Mouse (Mus musculus) MEL (cell line): ENCODE measurements around the gene Epb41l1. TPM values are rescaled to one million over a fixed set of nuclear protein-coding genes. Genes with fewer than 3 reads are reported as not detected.

Experiments
- DNase-seq: peaks from one replicate; pipeline ENCODE4 v3.0.0; 2011; ENCODE audit warnings: low read depth, low spot score
- H3K27ac ChIP-seq: 2 replicates; pipeline ENCODE4 v1.5.1; 2012; ENCODE audit warnings: low read depth, mild to moderate bottlenecking, control low read depth, low read length, moderate library complexity; ENCODE audit not compliant: control insufficient read depth
- H3K27me3 ChIP-seq, 2 experiments: fragments of 150-350 bp in 1 of 2; sonication (generic) in 1 of 2; 2 replicates each; pipeline ENCODE4 v1.6.1; 2012; ENCODE audit warnings: low read length in 2 of 2, mild to moderate bottlenecking in 2 of 2, improper control_type of control experiment in 1 of 2, moderate library complexity in 1 of 2; ENCODE audit not compliant: insufficient read depth in 2 of 2, control insufficient read depth in 1 of 2
- H3K36me3 ChIP-seq, 2 experiments: 2 replicates each; pipeline ENCODE4 v1.6.1; 2012 to 2014; ENCODE audit warnings: low read length in 2 of 2, improper control_type of control experiment in 1 of 2, inconsistent platforms in 1 of 2, mild to moderate bottlenecking in 1 of 2; ENCODE audit not compliant: insufficient read depth in 2 of 2, control insufficient read depth in 1 of 2
- H3K4me1 ChIP-seq, 2 experiments: fragments of 150-350 bp in 1 of 2; sonication (generic) in 1 of 2; 2 replicates each; pipeline ENCODE4 v1.6.1; 2012; ENCODE audit warnings: low read length in 2 of 2, improper control_type of control experiment in 1 of 2, mild to moderate bottlenecking in 1 of 2; ENCODE audit not compliant: insufficient read depth in 2 of 2, control insufficient read depth in 1 of 2
- H3K4me3 ChIP-seq, 2 experiments: fragments of 150-350 bp in 1 of 2; sonication (generic) in 1 of 2; 2 replicates each; pipeline ENCODE4 v1.5.1; 2012; ENCODE audit warnings: low read depth in 2 of 2, low read length in 2 of 2, mild to moderate bottlenecking in 2 of 2, moderate library complexity in 2 of 2, control low read depth in 1 of 2, improper control_type of control experiment in 1 of 2; ENCODE audit not compliant: control insufficient read depth in 1 of 2, insufficient read depth in 1 of 2
- H3K79me2 ChIP-seq: 2 replicates; pipeline ENCODE4 v1.6.1; 2012; ENCODE audit warnings: mild to moderate bottlenecking, low read length, moderate library complexity; ENCODE audit not compliant: control insufficient read depth, poor library complexity, insufficient read depth
- H3K9ac ChIP-seq: 2 replicates; pipeline ENCODE4 v1.6.1; 2012; ENCODE audit warnings: low read depth, mild to moderate bottlenecking, control low read depth, low read length, moderate library complexity; ENCODE audit not compliant: control insufficient read depth, poor library complexity, severe bottlenecking
- H3K9me3 ChIP-seq: fragments of 150-350 bp; sonication (generic); replicated peaks from 2 replicates; pipeline ENCODE4 v1.6.1; 2012; ENCODE audit warnings: mild to moderate bottlenecking, low read length, improper control_type of control experiment, moderate library complexity; ENCODE audit not compliant: insufficient read depth
- CHD2 ChIP-seq: IDR thresholded peaks from 2 replicates; pipeline ENCODE4 v1.6.1; 2011; ENCODE audit warnings: low read length, improper control_type of control experiment
- E2F4 ChIP-seq: IDR thresholded peaks from 2 replicates; pipeline ENCODE4 v1.6.1; 2011; ENCODE audit warnings: low read depth, low read length, improper control_type of control experiment, borderline replicate concordance
- GABPA ChIP-seq: IDR thresholded peaks from 2 replicates; pipeline ENCODE4 v1.6.1; 2012; ENCODE audit warnings: low read depth, mild to moderate bottlenecking, inconsistent platforms, low read length, improper control_type of control experiment, moderate library complexity
- GATA1 ChIP-seq: IDR thresholded peaks from 2 replicates; pipeline ENCODE4 v1.6.1; 2011; ENCODE audit warnings: low read depth, low read length, improper control_type of control experiment
- JUND ChIP-seq: IDR thresholded peaks from 2 replicates; pipeline ENCODE4 v1.6.1; 2011; ENCODE audit warnings: low read depth, mild to moderate bottlenecking, improper control_type of control experiment, low read length
- MXI1 ChIP-seq: IDR thresholded peaks from 2 replicates; pipeline ENCODE4 v1.6.1; 2011; ENCODE audit warnings: mild to moderate bottlenecking, low read depth, low read length, improper control_type of control experiment
- RAD21 ChIP-seq: IDR thresholded peaks from 2 replicates; pipeline ENCODE4 v1.6.1; 2011; ENCODE audit warnings: mild to moderate bottlenecking, low read depth, low read length, improper control_type of control experiment
- TAL1 ChIP-seq: IDR thresholded peaks from 2 replicates; pipeline ENCODE4 v1.6.1; 2012; ENCODE audit warnings: mild to moderate bottlenecking, inconsistent platforms, low read length, moderate library complexity, mixed read lengths
- USF1 ChIP-seq: IDR thresholded peaks from 2 replicates; pipeline ENCODE4 v1.6.1; 2014; ENCODE audit warnings: low read depth, mild to moderate bottlenecking, inconsistent platforms, low read length, improper control_type of control experiment, moderate library complexity
- ZC3H11A ChIP-seq: IDR thresholded peaks from 2 replicates; pipeline ENCODE4 v1.6.1; 2012; ENCODE audit warnings: low read depth, mild to moderate bottlenecking, inconsistent platforms, low read length, improper control_type of control experiment
- ZMIZ1 ChIP-seq: IDR thresholded peaks from 2 replicates; pipeline ENCODE4 v1.6.1; 2012; ENCODE audit warnings: low read depth, mild to moderate bottlenecking, inconsistent platforms, low read length, improper control_type of control experiment, moderate library complexity
- ZNF384 ChIP-seq: IDR thresholded peaks from 2 replicates; pipeline ENCODE4 v1.6.1; 2012; ENCODE audit warnings: low read depth, mild to moderate bottlenecking, inconsistent platforms, low read length, improper control_type of control experiment
- polyA plus RNA-seq, 2 experiments: library from polyadenylated mRNA; stranded (reverse) in 1 of 2; unstranded in 1 of 2; fragments of >175 nt in 1 of 2; fragments of >200 nt in 1 of 2; gene quantifications; 2 replicates each; pipeline versions ENCODE4 v1.2.1 to v1.2.4; 2012; ENCODE audit warnings: low replicate concordance in 2 of 2, low read depth in 1 of 2; ENCODE audit not compliant: insufficient read length in 2 of 2, insufficient read depth in 1 of 2, missing spikeins in 1 of 2
- total RNA-seq: library from RNA; depleted of rRNA; stranded (reverse); fragments of 300-350 nt; gene quantifications from 2 replicates; pipeline ENCODE4 v1.2.3, GENCODE M21; 2012

Gene Epb41l1
- total and polyA plus RNA-seq, 3 experiments = 1.5 to 7.3 TPM; not detected in 1

DNA sequence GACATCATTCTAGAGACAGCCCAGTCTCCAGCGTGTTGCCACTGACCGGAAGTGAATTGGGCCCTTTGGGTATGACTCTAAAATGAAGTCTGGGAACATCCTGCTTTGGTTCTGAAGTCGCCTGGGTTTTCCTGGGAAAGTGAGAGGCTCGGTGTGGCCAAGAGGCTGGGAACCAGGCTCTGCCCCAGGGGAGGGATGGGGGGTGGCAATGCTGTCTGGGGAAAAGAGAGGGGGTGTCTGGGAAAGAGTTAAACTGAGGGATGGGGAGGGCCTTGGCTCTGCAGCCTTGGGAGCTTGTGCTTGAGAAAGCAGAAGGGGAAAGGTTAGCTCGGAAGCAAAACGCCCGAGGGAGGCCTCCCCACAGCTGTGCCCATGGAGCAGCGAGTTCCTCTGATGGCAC lies 53.0 kb downstream of the Epb41l1 start (continued):
- TF ChIP-seq ZMIZ1 = no peak

DNA sequence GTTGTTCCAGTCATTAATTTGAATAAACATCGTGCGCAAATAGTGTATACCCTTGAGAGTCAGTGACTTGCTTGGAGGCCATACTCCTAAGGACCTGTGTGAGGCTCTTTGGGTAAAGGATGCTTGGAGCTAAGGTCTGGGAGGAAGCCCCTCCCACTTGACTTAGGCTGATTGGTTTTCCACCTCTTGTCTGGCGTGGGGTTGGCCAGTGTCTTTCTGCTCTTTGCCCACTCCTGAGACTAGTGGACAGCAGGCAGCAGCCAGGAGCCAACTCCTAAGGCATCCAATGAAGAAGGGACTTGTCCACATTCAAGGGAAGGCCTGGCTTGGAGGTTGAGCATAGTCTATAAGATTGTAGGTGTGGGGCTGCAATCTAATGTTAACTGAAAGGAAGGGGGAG lies 53.4 kb downstream of the Epb41l1 start:
- TF ChIP-seq GABPA = no peak
- no peak for TF ChIP-seq ZC3H11A
- TF ChIP-seq TAL1 = no peak
- no peak for TF ChIP-seq CHD2
- no peak for TF ChIP-seq GATA1
- TF ChIP-seq, all 39 proteins: peak for 0
- no peak overlapping the region for H3K9ac ChIP-seq
- H3K4me3 ChIP-seq = no peak overlapping the region
- H3K36me3 ChIP-seq = peaks cover 0 to 8% of the 10 kb centered on the region in 2 experiments; a peak in 1 of 4 replicates
- DNase-seq = peak; percentile 28
- no peaks in the 10 kb centered on the region for H3K9me3 ChIP-seq
- H3K4me1 ChIP-seq = peaks cover 0 to 24% of the 10 kb centered on the region in 2 experiments; a peak in 3 of 4 replicates
- H3K79me2 ChIP-seq = no peaks in the 10 kb centered on the region; the same call in 1 of the 2 replicates
- H3K27ac ChIP-seq = no peak overlapping the region
- H3K27me3 ChIP-seq = no peaks in the 10 kb centered on the region

DNA sequence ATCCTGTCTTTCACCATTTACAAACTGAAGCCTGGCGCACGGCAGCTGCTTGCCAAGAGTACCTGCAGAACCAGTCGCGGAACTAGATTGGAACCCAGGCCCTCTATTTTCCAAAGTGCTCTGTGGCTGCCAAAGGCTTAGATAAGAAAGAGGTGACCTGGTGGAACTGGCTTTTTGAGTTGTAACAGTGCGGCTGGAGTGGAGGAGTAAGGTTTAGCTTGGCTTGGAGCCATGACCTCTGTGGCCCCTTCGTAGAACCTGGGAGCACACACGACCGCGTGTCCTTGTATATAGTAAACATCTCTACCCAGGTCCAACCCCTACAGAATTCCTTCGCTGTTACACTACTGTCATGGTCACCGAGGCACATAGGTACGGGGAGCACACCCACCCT lies 54.2 kb downstream of the Epb41l1 start:
- DNase-seq = no peak
- TF ChIP-seq MXI1 (peak; percentile 44), ZMIZ1 (no peak), USF1 (no peak), RAD21 (no peak), GATA1 (no peak), ZNF384 (no peak), E2F4 (no peak), JUND (no peak)
- Histone ChIP-seq H3K27ac (0 out of 2 replicates have a peak overlapping the region, but pooled peaks have one; percentile 8), H3K36me3 (peaks cover 0 to 8% of the 10 kb centered on the region in 2 experiments; a peak in 1 of 4 replicates), H3K79me2 (no peaks in the 10 kb centered on the region; the same call in 1 of the 2 replicates), H3K4me1 (peaks cover 0 to 24% of the 10 kb centered on the region in 2 experiments; a peak in 3 of 4 replicates), H3K27me3 (no peaks in the 10 kb centered on the region), H3K9ac (peak overlapping the region; percentile 79), H3K4me3 (peak overlapping the region; percentile 72 to 98), H3K9me3 (no peaks in the 10 kb centered on the region)
